Mouse (Mus musculus) spleen, postnatal 10 days (tissue): ENCODE measurements around the gene Wbp1.
A peak's percentile ranks its signal among the peaks of the same experiment; 100 is the strongest.

Source experiments
- DNase-seq, 2 experiments: peaks; one replicate each; pipeline ENCODE4 v3.0.0; 2021 to 2022; ENCODE audit warnings: low spot score in 2 of 2

The Wbp1 gene

DNA sequence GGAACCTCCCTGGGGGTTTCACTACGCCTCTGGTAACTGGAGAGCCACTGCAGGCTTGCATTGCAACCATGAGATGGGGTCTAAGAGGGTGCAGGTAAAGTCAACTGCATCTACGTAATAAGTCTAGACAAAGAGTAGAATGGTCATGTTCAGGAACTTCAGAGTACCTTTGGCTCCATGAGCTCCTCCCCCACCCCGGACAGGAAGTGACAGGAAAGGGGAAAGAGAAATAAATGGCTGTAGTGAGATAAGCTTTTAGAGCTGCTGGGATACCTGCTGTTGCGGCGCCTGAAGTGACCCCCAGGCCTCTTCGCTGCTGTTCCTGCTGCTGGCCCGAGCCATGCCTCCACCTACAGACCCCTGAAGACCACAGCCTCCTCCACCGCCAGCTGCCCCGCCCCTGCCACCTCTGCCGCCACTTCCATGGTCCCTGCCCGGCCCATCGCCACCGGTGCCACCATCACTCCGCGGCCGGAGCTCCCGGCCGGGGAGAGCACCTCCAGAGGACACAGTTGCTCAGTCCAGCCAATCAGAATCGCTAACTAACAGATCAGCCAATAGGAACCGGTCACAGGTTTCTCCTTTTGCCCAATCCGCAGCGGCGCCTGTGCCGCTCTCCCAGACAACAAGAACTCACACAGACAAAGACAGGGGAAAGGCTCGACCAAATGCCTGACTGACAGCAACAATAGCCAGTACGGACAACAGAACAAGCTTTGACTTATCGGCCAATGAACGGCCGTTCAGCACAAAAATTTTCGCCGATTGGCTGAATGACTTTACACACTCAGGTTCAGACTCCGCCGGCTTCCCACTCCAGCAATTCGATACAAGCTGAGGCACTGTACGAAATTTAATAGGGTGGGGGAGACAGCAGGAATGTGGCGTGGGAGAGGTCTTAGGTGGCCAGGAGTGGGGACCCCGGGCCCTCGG lies at the start of gene Wbp1:
Gene Wbp1, minus strand, starts transcription at position 630 of the 933 bp plus-strand sequence.
- peak; percentile 85 to 90 for DNase-seq

DNA sequence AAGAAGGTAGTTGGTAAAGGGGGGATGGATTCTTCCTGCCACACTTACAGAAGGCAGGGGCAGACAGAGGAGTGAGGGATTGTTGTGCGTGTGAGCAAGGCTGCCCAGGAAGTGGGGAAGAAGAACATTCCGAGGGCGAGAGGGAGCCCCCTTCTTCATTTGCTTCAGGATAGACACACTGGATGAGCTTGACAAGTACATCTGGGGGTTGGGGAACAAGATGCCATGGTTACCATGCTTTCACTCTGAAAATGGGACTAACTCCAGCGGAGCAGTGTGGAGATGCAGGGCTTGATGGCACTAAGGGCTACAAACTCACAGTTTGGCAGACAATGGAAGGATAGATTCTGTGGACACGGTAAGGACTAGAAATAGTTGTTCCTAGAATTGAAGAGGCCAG lies 49.7 kb upstream of the Wbp1 start:
- DNase-seq = no peak

DNA sequence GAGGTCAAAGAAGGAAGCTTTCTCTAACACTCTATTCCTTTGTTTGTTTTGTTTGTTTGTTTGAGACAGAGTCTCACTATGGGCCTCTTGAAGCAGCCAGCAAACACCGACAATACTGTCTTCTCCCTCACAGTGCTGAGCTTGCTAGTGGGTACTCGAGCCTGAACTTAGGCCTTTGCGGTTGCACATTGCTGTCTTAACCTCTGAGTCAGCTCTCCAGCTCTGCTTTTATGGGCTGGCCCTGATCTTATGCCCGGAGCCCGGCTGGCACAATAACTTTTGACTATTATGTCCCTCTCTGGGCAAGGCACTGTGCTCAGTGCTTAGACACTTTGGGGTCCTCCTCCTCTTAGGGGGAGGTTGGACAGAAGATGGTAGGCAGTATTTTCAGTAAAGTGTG lies 48.5 kb upstream of the Wbp1 start:
- no peak for DNase-seq

DNA sequence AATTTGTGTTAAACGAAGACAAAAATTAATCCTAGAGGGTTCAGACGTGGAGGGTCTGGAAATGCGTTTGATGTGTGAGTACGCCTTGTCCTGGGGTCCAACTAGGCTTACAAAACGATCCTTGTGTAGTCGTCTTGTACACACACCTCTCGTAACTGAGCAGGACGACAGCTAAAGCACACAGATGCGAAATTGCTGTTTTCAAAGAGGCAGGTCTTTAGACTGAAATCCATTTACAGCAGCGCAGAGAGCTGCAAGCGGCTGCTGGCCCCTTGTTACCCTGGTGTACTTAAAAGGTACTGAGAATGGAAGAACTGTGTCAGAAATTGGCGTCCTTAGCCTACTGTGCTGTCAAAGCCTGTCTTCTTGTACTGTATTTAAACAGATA lies 44.9 kb upstream of the Wbp1 start:
- no peak for DNase-seq

DNA sequence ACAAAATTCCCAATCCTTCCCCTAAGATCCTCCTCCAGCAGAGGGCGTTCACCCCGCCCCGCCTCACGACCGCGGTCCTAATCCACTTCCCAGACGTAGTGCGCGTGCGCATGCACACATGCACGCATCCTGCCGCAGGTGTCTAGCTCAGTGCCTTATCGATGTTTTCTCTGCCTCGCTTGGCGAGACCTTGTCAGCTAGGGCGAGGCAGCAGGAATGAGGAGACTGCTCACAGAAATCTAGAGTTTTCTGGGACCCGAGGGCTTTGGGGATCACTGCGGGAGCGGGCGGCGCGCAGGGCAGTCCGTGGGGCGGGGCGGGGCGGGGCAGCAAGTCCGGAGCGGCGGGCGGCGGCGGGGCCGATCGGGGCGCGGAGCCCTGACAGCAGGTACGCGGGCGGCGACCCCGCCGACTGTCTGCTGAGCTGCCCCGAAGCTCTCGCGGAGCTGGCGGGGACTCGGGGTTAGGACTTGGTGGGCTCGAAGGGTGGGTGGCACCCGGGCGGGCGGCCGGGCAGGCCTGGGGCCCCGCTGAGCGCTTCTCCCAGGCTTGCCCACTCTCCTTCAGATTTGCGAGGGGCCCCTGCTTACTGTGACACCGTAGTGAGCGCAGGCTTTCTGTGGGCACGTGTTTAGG lies 44.4 kb upstream of the Wbp1 start, which contains the start of gene Dctn1:
Gene Dctn1, plus strand, starts transcription at position 314 of the 636 bp plus-strand sequence.
- peak; percentile 96 to 97 for DNase-seq

DNA sequence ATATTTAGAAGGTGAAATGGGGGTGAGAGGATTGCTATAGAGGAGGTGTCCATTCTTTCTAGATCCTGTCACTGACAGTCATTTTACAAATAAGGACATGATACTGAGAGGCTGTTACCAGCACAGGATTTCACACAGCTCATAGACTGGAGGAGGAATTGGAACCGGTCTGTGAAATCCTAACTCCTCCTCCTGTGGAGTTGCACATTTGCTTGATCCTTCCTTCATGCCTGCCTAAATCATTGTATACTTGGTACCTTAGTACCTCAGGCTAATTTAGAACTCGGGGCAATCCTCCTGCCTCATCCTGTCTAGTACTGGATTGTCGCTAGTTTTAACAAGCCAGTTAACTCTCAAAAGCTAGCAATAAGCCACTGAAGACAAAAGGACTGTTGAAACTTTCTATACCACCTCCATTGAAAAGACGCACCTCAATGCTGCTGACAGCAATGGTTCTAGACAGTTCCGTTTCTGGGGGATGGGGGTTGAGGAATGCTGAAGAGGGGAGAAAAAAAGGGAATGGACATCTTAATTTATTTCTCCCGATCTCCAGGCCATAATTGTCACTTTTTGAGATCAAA lies 43.8 kb upstream of the Wbp1 start:
- DNase-seq = no peak

DNA sequence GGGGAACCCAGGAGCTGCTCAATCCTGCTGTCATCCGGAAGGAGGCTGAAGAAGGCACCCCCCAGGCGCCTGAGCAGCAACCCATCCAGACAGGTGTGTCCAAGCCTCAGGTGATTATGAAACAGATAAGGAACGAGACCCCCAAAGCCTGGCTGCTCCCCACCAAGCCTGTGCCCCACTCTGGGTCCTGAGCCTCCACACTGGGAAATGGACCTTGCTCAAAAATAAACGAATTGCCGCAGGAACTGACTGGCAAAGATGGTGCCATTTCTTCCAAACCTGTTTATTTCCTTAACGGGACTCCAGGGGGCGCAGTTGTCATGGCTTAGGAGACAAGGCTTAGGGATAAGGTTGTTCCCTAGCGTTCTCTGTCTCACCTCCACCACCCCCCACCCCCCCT lies 41.3 kb upstream of the Wbp1 start:
- peak; percentile 27 to 74 for DNase-seq

DNA sequence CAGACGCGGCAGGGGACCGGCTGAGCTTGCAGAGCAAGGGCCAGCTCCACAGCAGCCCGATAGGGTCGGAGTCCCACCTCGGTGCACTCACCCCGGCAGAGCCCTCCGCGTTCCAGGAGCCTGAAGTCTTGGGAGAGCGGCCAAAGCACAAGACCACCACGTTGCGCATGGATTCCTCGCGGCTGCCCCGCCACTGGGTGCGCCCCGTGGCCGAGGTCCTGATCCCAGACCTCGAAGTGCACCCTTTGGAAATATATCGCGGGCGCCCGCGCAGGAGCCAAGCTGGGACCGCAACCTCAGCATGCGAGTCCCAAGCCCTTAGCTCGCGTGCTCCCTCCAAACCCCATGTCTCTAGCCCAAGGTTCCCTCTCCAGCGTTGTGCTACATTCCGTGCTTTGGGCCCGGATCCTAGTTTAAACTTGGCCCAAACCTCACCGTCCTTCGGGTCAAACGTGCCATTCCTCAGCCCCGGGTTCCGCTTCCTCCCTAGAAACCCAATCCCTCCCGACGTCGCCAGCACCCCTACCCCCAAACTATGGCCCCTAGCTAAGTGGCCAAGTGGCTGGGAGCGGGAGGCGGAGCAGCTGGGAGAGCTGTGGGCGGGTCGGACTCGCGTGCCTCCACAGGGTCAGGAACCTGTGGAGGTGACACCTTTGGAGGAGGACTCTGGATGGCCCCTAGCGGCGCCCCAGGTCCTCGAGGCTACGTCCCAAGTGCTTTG lies 40.7 kb upstream of the Wbp1 start:
- no peak for DNase-seq

DNA sequence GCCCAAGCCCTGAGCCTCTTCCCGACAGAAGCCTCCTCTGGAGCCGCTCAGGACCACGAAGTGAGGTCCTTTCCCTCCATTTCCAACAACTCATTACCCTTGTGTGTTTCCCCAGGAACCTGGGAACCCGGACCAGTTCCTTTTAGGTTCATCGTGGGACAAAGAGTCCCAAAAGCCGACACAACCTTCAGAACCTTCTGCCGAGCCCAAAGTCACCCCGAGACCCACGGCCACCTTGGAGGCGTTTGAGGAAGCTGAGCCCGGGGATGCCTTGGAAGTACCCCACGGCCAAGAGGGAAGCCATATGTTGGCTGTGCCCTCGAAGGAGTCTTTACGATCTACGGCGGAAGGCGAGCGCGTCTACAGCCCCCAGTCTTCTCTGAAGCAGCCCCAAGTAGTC lies 40.1 kb upstream of the Wbp1 start:
- no peak for DNase-seq

DNA sequence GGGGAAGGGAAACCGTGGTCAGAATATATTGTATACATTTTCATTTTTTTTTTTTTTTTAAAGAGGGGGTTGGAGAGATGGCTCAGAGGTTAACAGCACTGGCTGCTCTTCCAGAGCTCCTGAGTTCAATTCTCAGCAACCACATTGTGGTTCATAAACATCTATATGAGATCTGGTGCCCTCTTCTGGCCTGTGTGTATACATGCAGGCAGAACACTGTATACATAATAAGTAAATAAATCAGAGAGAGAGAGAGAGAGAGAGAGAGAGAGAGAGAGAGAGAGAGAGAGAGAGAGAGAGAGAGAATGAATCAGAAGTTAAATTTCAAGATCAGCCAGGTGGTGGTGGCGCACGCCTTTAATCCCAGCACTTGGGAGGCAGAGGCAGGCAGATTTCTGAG lies 38.1 kb upstream of the Wbp1 start:
- peak in 1 of 2 experiments; percentile 56 for DNase-seq

DNA sequence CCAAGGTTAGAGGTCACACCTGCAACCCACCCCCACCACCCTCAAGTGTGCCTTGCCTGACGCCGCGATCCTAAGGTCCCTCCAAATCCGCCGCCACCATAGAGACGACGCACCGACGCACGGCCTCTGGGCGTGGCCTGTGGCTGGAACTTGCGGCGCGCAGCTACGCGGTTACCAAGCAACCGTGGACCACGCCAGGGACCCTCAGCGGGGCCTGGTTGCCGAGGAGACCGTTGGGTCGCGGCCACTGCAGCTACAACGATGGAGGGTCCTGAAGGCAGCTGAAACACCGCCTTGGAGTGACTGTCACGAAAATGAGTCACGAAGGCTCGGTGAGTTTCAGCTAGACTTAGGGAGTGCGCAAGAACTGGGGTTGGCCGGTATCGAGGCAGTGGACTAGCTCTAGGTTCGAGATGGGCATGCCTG lies 34.9 kb upstream of the Wbp1 start, which contains the start of the genes Wdr54 and 1700003E16Rik:
Gene Wdr54, minus strand, starts transcription at position 139 of the 426 bp plus-strand sequence.
Gene 1700003E16Rik, plus strand, starts transcription at position 146 of the 426 bp plus-strand sequence.
- DNase-seq = peak; percentile 18 to 49

DNA sequence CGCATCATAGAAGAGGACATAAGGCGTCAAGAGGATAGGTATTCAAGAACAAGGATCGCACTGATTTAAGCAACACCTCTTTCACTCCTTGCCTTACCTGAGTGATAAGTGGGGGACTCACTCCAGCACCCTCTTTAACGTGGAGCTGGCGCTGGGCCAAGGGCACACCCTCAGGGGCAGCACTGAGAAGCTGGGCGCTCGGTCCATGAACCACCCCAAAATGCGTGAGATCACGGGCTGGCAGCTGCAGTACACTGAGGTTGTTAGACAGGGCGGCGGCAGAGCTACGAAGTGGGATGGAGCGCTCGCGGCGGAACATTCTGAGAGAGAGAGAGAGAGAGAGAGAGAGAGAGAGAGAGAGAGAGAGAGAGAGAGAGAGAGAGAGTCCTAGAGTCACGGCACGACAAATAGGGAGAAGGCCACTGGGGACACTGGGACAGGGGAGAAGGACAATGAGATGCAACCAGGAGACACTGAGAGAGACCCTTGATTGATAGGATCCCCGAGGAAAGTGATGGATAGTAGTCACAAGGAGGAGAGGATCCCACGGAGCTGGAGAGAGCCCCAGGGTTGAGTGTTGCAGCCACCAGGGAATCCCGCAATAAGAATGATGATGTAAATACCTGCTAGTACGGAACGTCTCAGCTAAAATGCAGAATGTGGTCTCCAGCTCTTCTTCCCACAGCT lies 34.3 kb upstream of the Wbp1 start:
- no peak for DNase-seq

DNA sequence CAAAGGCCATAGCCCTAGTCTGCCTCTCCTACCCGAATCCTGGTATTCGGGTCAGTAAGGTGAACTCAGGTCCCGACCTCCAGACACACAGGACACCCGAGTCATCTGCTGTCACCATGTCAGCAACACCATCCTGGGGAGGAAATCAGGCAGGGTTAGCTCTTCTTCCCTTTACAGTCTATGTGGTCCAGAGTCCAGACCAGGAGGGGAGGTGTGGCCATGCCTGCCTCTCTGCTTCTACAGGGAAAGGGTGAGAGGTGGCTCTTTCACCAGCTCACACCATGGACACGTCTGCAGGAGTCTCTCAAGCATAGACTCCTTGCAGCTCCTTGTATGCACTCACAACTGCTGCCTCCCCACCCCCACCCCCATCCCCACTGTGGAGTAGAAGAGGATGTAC lies 32.1 kb upstream of the Wbp1 start:
- DNase-seq = no peak

DNA sequence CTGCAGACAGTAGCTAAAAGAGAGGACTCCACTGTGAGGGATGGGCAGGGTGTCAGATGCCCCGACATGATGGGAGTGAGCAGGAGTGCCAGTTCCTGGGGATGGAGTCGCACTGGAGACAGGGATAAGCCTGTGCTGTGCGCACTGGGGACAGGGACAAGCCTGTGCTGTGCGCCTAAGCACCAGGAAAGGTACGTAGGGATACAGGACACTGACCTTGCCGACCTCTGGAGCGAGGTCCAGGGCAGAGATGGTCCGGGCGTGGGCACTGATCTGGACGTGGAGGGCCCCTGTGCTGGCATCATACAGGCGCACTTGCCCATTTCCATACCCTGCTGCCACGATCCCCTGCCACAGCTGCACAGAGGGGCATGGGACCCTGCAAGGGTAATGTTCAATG lies 31.7 kb upstream of the Wbp1 start:
- no peak for DNase-seq

DNA sequence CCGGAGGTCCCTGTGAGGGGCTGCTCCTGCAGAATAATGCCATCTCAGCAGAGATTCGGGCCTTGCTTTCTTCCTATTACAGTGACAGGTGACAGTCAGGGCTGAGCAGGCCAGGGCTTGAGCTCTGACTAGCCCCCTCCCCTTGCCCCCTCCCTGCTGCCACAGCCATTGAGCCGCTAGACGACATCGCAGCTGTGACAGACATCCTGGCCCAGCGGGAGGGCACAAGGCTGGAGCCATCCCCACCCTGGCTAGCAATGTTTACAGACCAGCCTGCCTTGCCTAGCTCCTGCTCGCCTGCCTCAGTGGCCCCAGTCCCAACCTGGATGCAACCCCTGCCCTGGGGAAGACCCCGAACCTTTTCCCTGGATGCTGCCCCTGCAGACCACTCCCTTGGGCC lies 30.4 kb upstream of the Wbp1 start:
- no peak for DNase-seq

DNA sequence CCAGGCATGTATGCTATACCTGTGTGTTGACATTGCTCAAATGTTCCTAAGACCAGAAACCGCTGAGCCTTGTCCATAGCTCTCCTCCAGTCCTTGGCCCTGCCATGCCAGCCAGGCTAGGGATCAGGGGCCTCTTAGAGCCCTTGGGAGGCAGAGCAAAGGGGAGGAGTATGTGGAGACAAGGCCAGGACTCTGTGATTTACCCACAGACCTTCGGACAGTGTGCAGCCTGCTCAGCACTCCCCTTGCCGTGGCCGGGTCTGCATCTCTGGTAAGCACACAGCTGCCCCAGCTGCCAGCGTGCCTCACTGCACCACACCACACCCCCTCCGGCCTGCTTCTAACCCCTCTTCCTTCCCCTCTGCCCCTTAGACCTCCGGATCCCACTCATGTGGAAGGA lies 25.9 kb upstream of the Wbp1 start:
- no peak for DNase-seq

DNA sequence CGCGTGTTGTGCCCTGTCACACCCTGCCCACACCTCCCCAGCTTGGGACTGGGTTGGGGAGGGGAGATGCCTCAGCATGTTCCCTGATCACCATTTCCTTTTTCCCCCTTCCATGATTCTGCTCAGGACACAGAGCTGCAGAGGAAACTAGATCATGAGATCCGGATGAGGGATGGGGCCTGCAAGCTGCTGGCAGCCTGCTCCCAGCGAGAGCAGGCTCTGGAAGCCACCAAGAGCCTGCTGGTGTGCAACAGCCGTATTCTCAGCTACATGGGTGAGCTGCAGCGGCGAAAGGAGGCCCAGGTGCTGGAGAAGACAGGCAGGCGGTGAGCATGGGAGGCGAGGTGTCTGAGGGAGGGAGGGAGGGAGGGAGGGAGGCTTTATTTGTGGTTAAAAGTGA lies 24.4 kb upstream of the Wbp1 start:
- DNase-seq = no peak

DNA sequence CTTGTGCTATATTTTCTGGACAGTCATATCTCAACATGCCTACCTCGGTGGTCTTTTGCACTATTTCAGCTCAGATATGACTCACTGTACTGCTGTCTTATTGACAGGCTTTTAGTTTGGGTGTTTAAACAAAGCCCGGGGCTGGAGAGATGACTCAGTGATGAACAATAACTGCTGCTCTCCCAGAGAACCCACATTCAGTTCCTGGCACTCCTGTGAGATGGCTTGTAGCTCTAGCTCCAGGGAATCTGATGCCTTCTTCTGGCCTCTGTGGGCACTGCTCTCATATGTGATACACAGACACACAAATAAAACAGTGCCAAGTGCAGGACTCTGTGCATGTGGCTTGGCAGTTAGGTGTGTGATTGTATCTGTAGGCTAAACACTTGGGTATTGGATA lies 23.9 kb upstream of the Wbp1 start:
- no peak for DNase-seq

DNA sequence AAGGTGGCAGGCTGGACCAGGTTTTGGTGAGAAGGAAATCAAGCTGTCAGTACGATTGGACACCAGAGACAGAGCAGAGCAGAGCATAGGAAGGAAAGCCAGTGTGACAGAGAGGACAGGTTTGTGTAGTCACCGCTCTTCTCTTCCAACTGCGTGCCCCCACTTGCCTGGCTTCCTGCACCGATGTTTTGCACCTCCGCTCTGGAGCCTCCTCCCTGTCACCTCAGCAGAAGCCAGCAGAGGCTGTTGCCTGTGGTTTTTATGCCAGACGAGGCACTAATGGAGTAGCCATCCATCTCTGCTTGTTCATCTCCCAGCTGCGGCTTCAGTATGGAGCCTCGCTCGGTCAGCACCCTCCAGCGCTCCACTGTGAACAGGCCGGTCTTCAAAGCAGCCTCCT lies 21.5 kb upstream of the Wbp1 start:
- DNase-seq = no peak

DNA sequence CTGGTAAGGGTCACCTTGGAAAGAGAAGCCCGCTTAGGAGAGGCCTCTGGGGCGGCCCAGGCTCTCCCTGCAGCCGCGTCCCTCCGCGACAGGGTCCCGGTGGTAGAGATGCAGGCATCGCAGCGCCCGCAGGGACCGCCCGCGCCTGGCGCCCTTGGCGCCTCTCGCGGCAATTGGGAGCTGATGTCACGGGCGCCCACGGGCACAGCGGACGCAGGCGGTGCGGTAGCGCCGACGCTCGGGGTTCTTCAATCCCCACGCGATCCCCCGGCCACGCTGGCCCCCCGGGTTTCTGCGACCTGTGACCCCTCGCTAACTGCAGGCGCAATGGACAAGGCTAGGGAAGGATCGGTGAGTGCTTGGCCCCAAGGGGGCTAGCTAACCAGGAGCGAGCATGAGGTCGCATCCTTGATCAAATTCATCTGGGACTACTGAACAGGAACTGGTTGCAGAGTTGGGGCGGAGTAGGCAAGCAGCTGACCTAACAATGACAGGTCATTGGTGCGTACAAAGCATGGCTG lies 20.9 kb upstream of the Wbp1 start:
- DNase-seq = peak in 1 of 2 experiments; percentile 17

DNA sequence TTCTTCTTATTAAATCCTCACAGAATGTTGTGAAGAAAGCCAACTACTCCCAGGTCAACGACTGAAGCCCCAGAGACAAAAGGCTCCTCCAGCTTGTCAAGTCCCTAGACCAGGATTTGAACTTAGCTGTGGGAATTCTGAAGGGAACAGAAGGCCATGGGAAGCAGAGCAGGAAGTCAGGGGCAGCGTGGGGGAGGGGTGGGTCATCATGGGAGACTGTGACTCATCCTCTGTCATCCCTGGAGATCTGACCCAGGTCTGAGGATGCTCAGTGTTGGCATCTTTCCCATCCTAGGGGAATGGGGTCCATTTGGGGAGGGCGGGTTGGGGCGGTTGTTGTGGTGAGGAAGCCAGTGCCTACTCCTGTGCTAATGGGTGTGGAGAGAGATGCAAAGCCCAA lies 20.3 kb upstream of the Wbp1 start:
- DNase-seq = no peak
